Mouse (Mus musculus) hindbrain, embryonic 14.5 days (tissue): Measurements from ENCODE around the gene Srsf9. TPM values are rescaled to one million over a fixed set of nuclear protein-coding genes. Genes with fewer than 3 reads are reported as not detected.

Experiments
- ATAC-seq: fragments of 200-750 bp; cut with Nextera tagmentation; 2 replicates; pipeline ENCODE4 v1.8.0; 2017; ENCODE audit warnings: moderate number of reproducible peaks, mild to moderate bottlenecking, moderate TSS enrichment, moderate library complexity; ENCODE audit not compliant: low FRiP score
- DNase-seq: peaks from one replicate; pipeline ENCODE4 v3.0.0-alpha.2; 2015; ENCODE audit warnings: low spot score
- H3K27ac ChIP-seq: fragments of 300-500 bp; sonication (generic); 2 replicates; pipeline ENCODE4 v1.5.1; 2014; ENCODE audit warnings: mild to moderate bottlenecking, moderate library complexity
- H3K27me3 ChIP-seq: fragments of 300-500 bp; sonication (generic); 2 replicates; pipeline ENCODE4 v1.6.1; 2014; ENCODE audit warnings: mild to moderate bottlenecking, low read length, mixed read lengths; ENCODE audit not compliant: control insufficient read depth, insufficient read depth
- H3K36me3 ChIP-seq: fragments of 300-500 bp; sonication (generic); replicated peaks from 2 replicates; pipeline ENCODE4 v1.6.1; 2014; ENCODE audit not compliant: control insufficient read depth, insufficient read depth
- H3K4me1 ChIP-seq: fragments of 300-500 bp; sonication (generic); replicated peaks from 2 replicates; pipeline ENCODE4 v1.6.1; 2014; ENCODE audit warnings: antibody characterized with exemption, low read length, mixed read lengths; ENCODE audit not compliant: control insufficient read depth, insufficient read depth
- H3K4me2 ChIP-seq: fragments of 300-500 bp; sonication (generic); replicated peaks from 2 replicates; pipeline ENCODE4 v1.6.1; 2014; ENCODE audit warnings: mild to moderate bottlenecking, moderate library complexity
- H3K4me3 ChIP-seq: fragments of 300-500 bp; sonication (generic); replicated peaks from 2 replicates; pipeline ENCODE4 v1.5.1; 2014; ENCODE audit warnings: mild to moderate bottlenecking, low read length
- H3K9ac ChIP-seq: fragments of 300-500 bp; sonication (generic); 2 replicates; pipeline ENCODE4 v1.6.1; 2014
- H3K9me3 ChIP-seq: fragments of 300-500 bp; sonication (generic); 2 replicates; pipeline ENCODE4 v1.6.1; 2016; ENCODE audit warnings: low read length; ENCODE audit not compliant: control insufficient read depth
- WGBS: fragments of 180-500 bp; shearing (Covaris S2); extraction: QIAGEN DNeasy Blood & Tissue Kit; methylation state at CpG from one replicate; pipeline ENCODE4 v1.1.7; 2014; 5-methylcytosine and 5-hydroxymethylcytosine counted together
- polyA plus RNA-seq: library from polyadenylated mRNA; unstranded; fragments of >200 nt; fragmentation: Nextera tagmentation; extraction: Ambion mirVana; gene quantifications from 2 replicates; pipeline ENCODE4 v1.2.1, GENCODE M21; 2014

Gene Srsf9
- polyA plus RNA-seq, 1 experiment from 2014 or later, result 145 TPM

- no peaks in the 10 kb centered on the region for H3K36me3 ChIP-seq
- peak overlapping the region; percentile 81 for H3K27ac ChIP-seq
- 0 out of 2 replicates have a peak overlapping the region, but pooled peaks have one; percentile 8 for H3K4me2 ChIP-seq
- peaks cover 27% of the 10 kb centered on the region for H3K4me1 ChIP-seq
- H3K4me3 ChIP-seq, result no peak overlapping the region
- ATAC-seq (peak; percentile 55), DNase-seq (no peak)
- 0 out of 2 replicates have a peak overlapping the region, but pooled peaks have one; percentile 45 for H3K9ac ChIP-seq
- no peaks in the 10 kb centered on the region for H3K9me3 ChIP-seq
- H3K27me3 ChIP-seq, result no peaks in the 10 kb centered on the region
- WGBS, result 3% methylated on average over 10 of the region's 10 CpGs
These were observed 9.2 kb upstream of the Srsf9 start for GRCm38 (mm10) chr5:115317645-115318328.

GRCm38 (mm10) chr5:115319004-115319940 lies 7.7 kb upstream of the Srsf9 start:
- ATAC-seq (peak; percentile 64; the same call in 1 of the 2 replicates), DNase-seq (peak; percentile 62)
- H3K4me3 ChIP-seq, result peak overlapping the region; percentile 22
- H3K9ac ChIP-seq, result peak overlapping the region; percentile 36
- peak overlapping the region; percentile 57 for H3K4me2 ChIP-seq
- no peaks in the 10 kb centered on the region for H3K36me3 ChIP-seq
- H3K27ac ChIP-seq, result peak overlapping the region; percentile 58
- no peaks in the 10 kb centered on the region for H3K9me3 ChIP-seq
- no peaks in the 10 kb centered on the region for H3K27me3 ChIP-seq
- WGBS, result under 1% methylated on average over 22 of the region's 22 CpGs
- peaks cover 27% of the 10 kb centered on the region for H3K4me1 ChIP-seq

DNA sequence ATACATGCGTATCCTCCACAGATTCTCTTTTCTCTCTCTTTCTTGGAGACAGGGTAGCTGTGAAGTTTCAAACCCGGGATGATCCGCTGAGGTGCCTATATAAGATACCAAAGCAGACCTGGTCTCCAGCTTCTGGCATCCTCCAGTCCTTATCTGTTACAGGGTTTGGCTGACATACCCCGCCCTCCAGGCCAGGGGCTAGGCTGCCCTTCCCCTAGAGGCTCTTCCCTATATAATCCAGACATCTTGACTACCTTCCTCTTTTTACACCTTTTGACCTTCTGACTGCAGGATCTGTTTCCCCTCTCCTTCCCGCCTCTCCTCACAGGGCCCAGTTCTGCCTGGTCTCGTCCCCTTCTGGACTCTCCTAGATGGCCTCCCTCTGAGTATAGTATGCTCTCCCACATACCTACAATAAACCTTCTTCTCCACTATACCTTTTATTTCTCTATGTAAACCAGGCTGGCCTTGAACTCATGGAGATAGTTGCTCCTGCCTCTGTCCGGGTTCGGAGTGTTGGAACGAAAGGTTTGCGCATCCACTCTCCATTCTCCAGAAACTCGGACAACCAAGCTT lies 633 bp upstream of the Srsf9 start:
- peak overlapping the region; percentile 88 for H3K27ac ChIP-seq
- WGBS, result 28% methylated on average over 11 of the region's 11 CpGs
- H3K36me3 ChIP-seq, result peaks cover 20% of the 10 kb centered on the region
- H3K9me3 ChIP-seq, result no peaks in the 10 kb centered on the region
- ATAC-seq (peak; percentile 22; the same call in 1 of the 2 replicates), DNase-seq (no peak)
- H3K27me3 ChIP-seq, result no peaks in the 10 kb centered on the region
- peaks cover 27% of the 10 kb centered on the region for H3K4me1 ChIP-seq
- H3K4me3 ChIP-seq, result peak overlapping the region; percentile 94
- peak overlapping the region; percentile 92 for H3K4me2 ChIP-seq
- H3K9ac ChIP-seq, result peak overlapping the region; percentile 91

GRCm38 (mm10) chr5:115327610-115328548 lies 902 bp downstream of the Srsf9 start:
- DNase-seq (no peak), ATAC-seq (peak; percentile 18; the same call in 1 of the 2 replicates)
- peaks cover 35% of the 10 kb centered on the region for H3K36me3 ChIP-seq
- no peaks in the 10 kb centered on the region for H3K27me3 ChIP-seq
- H3K4me3 ChIP-seq, result peak overlapping the region; percentile 94
- no peaks in the 10 kb centered on the region for H3K9me3 ChIP-seq
- peak overlapping the region; percentile 92 for H3K4me2 ChIP-seq
- peak overlapping the region; percentile 88 for H3K27ac ChIP-seq
- WGBS, result under 1% methylated on average over 53 of the region's 55 CpGs
- peak overlapping the region; percentile 91 for H3K9ac ChIP-seq
- H3K4me1 ChIP-seq, result peaks cover 27% of the 10 kb centered on the region

DNA sequence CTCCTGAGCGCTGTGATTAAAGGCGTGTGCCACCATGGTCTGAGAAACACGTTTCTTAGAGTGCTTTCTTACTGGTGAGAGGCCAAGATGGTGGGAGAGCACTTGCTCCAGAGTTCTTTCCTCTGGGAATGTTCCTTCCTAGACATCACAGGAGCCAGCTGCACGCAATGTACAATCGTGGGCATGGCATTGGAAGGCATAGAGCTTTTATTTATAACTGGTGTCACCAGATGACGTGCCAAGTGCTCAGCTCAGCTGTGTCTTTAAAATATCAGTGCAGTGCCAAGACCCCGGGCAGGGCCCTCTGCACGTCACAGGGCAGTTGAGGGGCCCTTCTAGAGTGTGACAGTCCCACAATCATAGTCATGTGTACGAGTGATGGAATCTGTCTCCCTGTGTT lies 4.0 kb downstream of the Srsf9 start:
- Histone ChIP-seq H3K27me3 (no peaks in the 10 kb centered on the region), H3K4me1 (peaks cover 24% of the 10 kb centered on the region), H3K27ac (no peak overlapping the region), H3K9ac (no peak overlapping the region), H3K36me3 (peaks cover 66% of the 10 kb centered on the region), H3K9me3 (no peaks in the 10 kb centered on the region), H3K4me3 (no peak overlapping the region), H3K4me2 (no peak overlapping the region)
- DNase-seq (no peak), ATAC-seq (no peak)
- WGBS, result 88% methylated on average over 9 of the region's 9 CpGs

GRCm38 (mm10) chr5:115333626-115334025 lies 6.6 kb downstream of the Srsf9 start:
- no peak for ATAC-seq
- H3K9me3 ChIP-seq, result no peaks in the 10 kb centered on the region
- H3K27ac ChIP-seq, result no peak overlapping the region
- 86% methylated on average over 3 of the region's 3 CpGs for WGBS
- no peaks in the 10 kb centered on the region for H3K27me3 ChIP-seq
- H3K4me1 ChIP-seq, result peaks cover 15% of the 10 kb centered on the region
- H3K36me3 ChIP-seq, result peaks cover 66% of the 10 kb centered on the region
- no peak overlapping the region for H3K4me2 ChIP-seq
- H3K4me3 ChIP-seq, result no peak overlapping the region
- DNase-seq, result no peak
- no peak overlapping the region for H3K9ac ChIP-seq

DNA sequence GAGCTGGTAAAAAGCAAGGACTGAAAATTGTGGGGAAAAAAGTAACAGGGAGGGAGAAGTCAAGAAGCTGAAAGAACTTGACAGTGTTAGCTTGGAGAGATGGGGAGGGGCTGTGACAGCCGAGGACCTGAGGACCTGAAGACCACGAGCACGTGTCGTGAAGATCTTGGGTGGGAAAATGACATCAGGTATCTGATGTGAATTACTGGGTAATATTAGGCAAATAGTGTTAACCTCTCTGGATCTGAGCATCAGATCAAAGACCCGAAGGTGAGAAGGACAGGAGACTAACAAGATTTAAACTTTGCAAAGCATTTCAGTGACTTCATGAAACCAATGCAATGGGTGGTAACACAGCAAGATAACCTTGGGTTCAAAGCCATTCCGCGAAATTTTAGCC lies 13.0 kb downstream of the Srsf9 start:
- H3K36me3 ChIP-seq, result peaks cover 39% of the 10 kb centered on the region
- H3K27ac ChIP-seq, result no peak overlapping the region
- 31% methylated on average over 7 of the region's 7 CpGs for WGBS
- ATAC-seq (no peak), DNase-seq (no peak)
- no peaks in the 10 kb centered on the region for H3K27me3 ChIP-seq
- peaks cover 18% of the 10 kb centered on the region for H3K4me1 ChIP-seq
- H3K9me3 ChIP-seq, result no peaks in the 10 kb centered on the region
- peak overlapping the region; percentile 62 for H3K4me2 ChIP-seq
- H3K4me3 ChIP-seq, result peak overlapping the region; percentile 62
- peak overlapping the region; percentile 82 for H3K9ac ChIP-seq

GRCm38 (mm10) chr5:115340577-115341313 lies 13.8 kb downstream of the Srsf9 start, which contains the start of the genes Gatc and Triap1:
Gene Gatc (minus strand): TSS chr5:115341178.
Gene Triap1 (plus strand): TSS chr5:115341225.
- Histone ChIP-seq H3K27ac (peak within 1 kb of the TSS; percentile 90), H3K36me3 (peaks cover 39% of the 10 kb centered on the region), H3K27me3 (no peaks in the 10 kb centered on the region), H3K4me1 (peaks cover 18% of the 10 kb centered on the region), H3K9me3 (no peaks in the 10 kb centered on the region), H3K4me3 (peak within 1 kb of the TSS; percentile 62), H3K4me2 (peak within 1 kb of the TSS; percentile 62), H3K9ac (peak within 1 kb of the TSS; percentile 82)
- WGBS, result under 1% methylated on average over 62 of the region's 62 CpGs
- ATAC-seq (peak; percentile 92), DNase-seq (peak; percentile 94)
